Mouse (Mus musculus): ENCODE results near the gene Ppp2r5d.

- TF ChIP-seq CTCF (IDR thresholded peaks at IDR 0.05; ENCODE audit: borderline replicate concordance, control insufficient read depth, extremely low read depth, insufficient read depth, low read length, poor library complexity) (peak; percentile 61; the same call in 1 of the 2 replicates), POLR2A (IDR thresholded peaks at IDR 0.05; ENCODE audit: control insufficient read depth, extremely low read depth, insufficient read depth, low read length, poor library complexity) (peak; percentile 85)
These were observed 47.1 kb upstream of the Ppp2r5d start, which contains the start of gene Cnpy3 for GRCm38 (mm10) chr17:46751794-46752556.

All from thymus, adult 2 months (tissue).